Mouse (Mus musculus): ENCODE data around the gene Coro1b. TPM values are rescaled to one million over a fixed set of nuclear protein-coding genes. Genes with fewer than 3 reads are reported as not detected.

The Coro1b gene
- total RNA-seq, 2 experiments from 2014 or later, result 74.6 to 74.8 TPM

DNA sequence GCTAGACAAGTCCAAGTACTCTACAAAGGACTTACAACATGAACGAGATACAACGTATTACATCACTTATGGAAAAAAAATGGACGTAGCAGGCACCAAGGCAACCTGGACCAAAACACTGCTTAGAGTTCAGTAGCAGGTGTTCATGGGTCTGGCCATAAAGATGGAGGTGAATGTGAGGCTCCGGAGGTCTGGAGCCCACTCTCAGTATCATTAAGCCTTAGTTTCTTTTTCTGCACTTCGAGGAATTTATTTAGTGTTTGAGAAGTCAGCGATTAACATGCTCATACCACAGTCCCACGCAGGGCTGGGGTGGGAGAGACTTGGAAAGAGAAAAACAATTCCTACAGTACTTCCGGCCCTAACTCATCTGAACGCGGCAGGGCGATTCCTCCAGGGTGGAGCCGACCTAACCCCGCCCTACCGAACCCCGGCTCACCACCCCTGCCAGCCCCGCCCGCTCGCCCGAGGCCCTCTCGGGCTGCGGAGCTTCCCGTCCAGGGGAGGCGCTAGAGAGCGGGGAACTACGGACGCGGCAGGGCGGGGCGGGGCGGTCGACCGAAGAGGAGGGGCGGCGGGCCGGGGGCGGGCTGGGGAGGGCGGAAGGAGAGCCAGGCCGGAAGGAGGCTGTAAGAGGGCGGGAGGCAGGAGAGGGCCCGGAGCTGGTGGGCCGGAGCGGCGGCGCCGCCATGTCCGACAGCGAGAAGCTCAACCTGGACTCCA lies 43.3 kb downstream of the Coro1b start, which contains the start of gene Ppp1ca:
TSS of gene Ppp1ca (plus strand) at position 538 of the 723 bp plus-strand sequence.
- DNase-seq, result peak; percentile 99

DNA sequence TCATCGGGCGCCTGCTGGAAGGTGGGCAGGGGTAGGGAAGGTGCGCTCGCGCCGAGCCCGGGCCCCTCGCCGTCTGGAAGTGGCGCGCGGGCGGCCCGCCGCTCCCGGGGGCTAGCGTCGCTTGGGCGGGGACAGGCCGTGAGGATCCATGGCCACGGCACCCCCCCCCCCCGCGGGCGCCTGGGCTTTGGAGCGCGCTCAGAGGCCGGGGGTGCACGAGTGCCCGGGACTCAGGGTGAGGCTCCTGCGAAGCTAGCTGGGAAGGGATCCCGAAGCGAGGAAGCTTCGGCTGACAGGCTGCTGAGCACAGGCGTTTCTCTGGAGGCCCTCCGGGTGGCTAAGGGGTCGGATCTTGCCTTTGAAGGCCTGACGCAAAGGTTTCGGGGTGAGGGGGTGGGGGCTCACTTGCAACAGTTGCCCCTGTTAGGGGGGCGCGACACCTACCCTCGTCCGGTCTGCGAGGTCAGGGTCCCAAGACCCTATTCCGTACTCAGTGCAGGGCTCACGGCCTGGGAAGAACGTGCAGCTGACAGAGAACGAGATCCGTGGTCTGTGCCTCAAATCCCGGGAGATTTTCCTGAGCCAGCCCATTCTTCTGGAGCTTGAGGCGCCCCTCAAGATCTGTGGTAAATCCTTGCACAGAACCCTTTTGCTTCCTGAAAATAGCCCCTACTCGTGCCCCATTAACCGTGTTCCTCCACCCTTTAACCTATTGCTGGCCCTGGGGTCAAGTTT lies 44.0 kb downstream of the Coro1b start:
- DNase-seq, result no peak

DNA sequence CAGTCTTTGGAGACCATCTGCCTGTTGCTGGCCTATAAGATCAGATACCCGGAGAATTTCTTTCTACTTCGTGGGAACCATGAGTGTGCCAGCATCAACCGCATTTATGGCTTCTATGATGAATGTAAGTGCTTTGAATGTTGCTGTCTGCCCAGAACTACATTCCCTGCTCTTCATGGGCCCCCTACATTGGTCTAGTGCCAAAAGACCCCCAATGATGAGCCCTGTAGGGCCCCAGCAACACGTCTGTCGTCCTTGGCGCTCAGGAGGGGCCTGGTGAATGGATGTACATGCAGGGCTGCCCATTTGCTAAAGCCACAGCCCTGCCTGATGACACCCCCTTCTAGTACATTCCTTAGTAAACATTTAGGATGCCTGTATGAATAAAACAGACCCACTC lies 44.7 kb downstream of the Coro1b start:
- DNase-seq, result no peak

DNA sequence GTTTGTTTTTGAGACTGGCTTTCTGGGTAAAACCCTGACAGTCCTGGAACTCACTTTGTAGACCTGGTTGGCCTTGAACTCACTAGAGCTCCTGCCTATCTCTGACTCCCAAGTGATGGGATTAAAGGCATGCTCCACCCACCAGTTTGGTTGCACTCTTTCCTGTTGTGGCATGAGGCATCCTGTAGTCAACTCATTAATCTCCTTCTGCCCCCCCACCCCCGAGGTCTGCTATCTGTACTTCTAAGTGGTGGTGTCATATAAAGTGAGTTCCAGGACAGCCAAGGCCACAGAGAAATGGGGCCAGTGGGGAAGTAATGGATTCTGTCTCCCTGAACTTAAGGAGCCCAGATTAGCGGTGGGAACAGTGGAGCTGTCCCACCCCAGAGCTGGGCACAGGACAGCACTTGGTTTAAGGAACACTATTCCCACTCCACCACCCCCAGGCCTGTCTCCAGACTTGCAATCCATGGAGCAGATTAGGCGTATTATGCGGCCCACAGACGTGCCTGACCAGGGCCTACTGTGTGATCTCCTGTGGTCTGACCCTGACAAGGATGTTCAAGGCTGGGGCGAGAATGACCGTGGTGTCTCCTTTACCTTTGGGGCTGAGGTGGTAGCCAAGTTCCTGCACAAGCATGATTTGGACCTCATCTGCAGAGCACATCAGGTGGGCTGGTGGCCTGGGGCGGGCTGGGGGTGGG lies 45.8 kb downstream of the Coro1b start:
- DNase-seq, result no peak

DNA sequence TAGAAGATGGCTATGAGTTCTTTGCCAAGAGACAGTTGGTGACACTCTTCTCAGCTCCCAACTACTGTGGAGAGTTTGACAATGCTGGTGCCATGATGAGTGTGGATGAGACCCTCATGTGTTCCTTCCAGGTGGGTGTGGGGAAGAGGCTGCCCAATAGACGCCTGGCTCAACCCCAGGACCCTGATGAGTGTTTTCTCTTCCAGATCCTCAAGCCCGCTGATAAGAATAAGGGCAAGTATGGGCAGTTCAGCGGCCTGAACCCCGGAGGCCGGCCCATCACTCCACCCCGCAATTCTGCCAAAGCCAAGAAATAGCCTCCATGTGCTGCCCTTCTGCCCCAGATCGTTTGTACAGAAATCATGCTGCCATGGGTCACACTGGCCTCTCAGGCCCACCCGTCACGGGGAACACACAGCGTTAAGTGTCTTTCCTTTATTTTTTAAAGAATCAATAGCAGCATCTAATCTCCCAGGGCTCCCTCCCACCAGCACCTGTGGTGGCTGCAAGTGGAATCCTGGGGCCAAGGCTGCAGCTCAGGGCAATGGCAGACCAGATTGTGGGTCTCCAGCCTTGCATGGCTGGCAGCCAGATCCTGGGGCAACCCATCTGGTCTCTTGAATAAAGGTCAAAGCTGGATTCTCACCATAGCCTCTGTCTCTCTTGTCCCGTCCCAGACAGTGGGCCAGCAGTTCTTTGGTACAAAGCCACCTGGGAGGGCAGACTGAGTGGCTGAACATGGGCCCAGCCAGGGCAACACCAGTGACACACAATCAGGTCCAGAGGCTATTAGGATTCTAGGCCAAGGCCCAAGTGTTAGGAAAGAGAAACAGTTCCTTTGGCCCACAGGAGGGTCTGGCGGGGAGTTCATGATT lies 46.6 kb downstream of the Coro1b start:
- no peak for DNase-seq

DNA sequence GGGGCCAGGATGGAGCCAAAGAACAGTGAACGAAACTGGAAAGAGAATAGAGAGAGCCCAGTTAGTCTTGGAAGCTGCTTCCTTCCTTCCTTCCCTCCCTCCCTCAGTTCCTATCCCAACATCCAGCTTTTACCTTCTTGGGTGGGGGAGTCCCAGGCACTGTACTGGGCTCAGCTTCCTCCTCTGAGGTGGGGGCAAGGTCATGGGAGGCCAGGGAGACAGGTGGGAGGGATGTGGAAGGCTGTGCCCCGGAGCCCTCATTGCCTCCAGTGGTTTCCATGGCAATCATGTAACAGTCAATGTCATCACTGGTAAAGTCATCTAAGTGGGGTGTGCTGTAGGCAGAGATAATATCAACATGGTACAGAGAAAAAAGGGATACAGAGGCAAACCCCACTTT lies 47.6 kb downstream of the Coro1b start:
- DNase-seq, result no peak

DNA sequence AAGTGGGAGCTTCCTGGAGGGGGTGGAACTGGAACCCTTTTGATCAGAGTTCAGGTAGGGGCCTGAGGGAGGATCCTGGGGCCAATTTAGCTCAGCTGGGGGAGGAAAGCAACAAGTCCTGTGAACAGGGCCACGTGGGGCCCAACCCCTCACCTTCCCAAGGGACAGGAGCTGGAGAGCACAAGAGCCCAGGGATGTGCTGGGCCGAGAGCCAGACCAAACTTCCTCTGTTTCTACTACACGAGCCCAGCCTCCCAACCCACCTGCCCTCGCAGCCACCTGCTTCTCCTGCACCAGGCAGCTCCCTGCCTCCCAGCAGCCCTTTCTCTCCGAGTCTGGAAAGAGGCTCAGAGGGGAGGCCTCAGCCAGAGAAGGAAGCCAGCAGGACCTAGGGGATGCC lies 48.1 kb downstream of the Coro1b start:
- DNase-seq, result no peak

DNA sequence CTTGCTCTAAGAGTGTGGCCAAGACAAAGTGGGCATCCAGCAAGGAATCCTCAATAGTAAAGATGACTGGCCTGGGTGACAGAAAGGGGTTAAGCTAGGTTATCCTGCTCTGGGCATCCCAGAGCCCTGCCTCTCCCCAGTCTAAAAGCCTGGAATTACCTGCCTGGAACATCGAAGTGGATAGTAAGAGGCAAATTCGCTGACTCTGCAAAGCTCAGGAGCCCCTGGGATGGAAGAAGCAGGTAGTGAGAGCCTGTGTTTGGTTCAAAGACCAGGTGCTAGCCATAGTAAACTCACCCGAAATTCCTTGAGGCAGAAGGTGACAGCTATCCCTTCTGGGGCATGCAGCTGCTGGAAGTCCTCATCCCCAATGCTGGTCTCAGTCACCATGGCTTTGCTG lies 48.8 kb downstream of the Coro1b start:
- no peak for DNase-seq

DNA sequence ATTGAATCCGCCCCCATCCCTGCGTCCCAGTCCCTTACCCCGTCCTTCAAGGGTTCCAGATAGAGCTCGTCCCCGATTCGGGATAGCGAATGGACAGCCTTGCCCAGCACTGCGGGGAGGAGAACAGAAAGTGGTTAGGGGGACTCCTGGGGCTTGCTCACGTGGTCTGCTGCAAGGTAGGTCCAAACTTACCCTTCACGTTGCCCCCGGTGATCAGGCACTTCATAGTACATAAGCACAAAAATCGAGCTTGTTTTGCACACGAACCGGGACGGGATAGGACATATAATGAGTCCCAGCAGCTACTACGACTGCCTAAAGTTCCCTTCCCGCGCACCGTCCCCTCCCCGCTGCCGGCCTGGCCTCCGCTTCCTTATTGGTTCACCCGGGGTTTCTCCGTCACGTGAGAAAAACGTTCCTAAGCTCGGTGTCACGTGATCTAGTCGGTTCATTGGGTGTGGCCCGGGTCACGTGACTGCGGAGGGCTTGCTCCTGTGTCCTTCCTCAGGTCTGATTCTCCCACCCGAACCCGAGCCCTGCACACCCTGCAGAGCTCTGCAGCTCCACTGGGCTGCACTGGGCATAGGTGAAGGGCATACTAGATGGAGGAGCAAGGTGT lies 53.0 kb downstream of the Coro1b start, which contains the start of gene Rad9a:
TSS of gene Rad9a (minus strand) at position 372 of the 619 bp plus-strand sequence.
- peak; percentile 95 for DNase-seq

DNA sequence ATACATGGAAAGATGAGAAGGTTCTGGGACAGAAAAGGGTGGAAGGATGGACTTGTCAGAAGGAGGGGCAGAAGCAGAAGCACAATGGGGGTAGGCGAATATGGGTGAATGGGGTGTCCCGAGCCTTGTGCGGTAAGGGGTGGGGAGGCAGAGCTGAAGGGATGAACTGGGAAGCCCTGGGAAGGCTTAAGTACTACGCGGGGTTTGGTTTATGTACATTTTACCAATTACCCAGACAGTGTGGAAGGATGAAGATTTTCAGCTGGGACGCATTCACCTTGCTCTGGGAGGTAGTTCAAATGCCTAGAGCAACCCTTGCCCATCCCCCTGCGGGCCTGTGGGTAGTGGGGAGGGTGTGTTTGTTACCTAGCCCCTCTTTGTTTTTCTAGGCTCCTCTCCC lies 53.7 kb downstream of the Coro1b start:
- no peak for DNase-seq

DNA sequence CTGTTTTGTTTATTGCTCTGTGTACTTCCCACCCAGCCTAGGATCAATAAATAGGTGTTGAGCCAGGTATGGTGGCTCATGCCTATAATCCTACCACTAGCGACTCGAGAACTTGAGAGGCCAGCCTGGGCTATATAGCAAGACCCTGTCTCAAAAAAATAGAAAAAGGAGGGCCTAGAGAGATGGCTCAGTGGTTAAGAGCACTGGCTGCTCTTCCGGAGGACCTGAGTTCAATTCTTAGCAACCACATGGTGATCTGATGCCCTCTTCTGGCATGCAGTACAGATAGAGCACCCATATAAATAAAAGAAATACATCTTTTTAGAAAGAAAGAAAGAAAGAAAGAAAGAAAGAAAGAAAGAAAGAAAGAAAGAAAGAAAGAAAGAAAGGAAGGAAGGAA lies 54.7 kb downstream of the Coro1b start:
- DNase-seq, result no peak

Other genes starting within 250 kb of the Coro1b start
- 10 to 100 TPM; 19.2 to 22.9 TPM for gene Tcirg1, start 241.5 kb upstream of the Coro1b start, total RNA-seq (2021)
- 100 to 1,000 TPM; 290 to 307 TPM for gene Ndufs8, start 235.8 kb upstream of the Coro1b start, total RNA-seq (2021)
- gene Aldh3b1, start 218.8 kb upstream of the Coro1b start, total RNA-seq (2021), result 1 to 10 TPM; 1.6 to 1.9 TPM
- gene Unc93b1, start 213.4 kb upstream of the Coro1b start, total RNA-seq (2021), result 10 to 100 TPM; 15.1 to 15.4 TPM
- gene Aldh3b3, start 190.0 kb upstream of the Coro1b start, total RNA-seq (2021), result under 1 TPM; 0.17 to 0.18 TPM
- under 1 TPM; 0.12 to 0.32 TPM for gene Aldh3b2, start 176.3 kb upstream of the Coro1b start, total RNA-seq (2021)
- gene Acy3, start 162.0 kb upstream of the Coro1b start, total RNA-seq (2021), result 10 to 100 TPM; 10.6 to 12.0 TPM
- not detected for gene Tbx10, start 155.9 kb upstream of the Coro1b start, total RNA-seq (2021)
- gene Nudt8, start 148.0 kb upstream of the Coro1b start, total RNA-seq (2021), result 10 to 100 TPM; 56.6 to 63.2 TPM
- gene Gm49405, start 148.0 kb upstream of the Coro1b start, total RNA-seq (2021), result 1 to 10 TPM; 1.4 to 2.4 TPM
- 100 to 1,000 TPM; 106 to 120 TPM for gene Doc2g, start 145.3 kb upstream of the Coro1b start, total RNA-seq (2021)
- 100 to 1,000 TPM; 774 to 835 TPM for gene Ndufv1, start 135.8 kb upstream of the Coro1b start, total RNA-seq (2021)
- gene Gstp1, start 110.6 kb upstream of the Coro1b start, total RNA-seq (2021), result 100 to 1,000 TPM; 219 to 261 TPM
- 10 to 100 TPM; 69.7 to 73.5 TPM for gene Gstp2, start 102.6 kb upstream of the Coro1b start, total RNA-seq (2021)
- not detected for gene Gstp3, start 89.0 kb upstream of the Coro1b start, total RNA-seq (2021)
- gene Cabp2, start 67.0 kb upstream of the Coro1b start, total RNA-seq (2021), result not detected
- 10 to 100 TPM; 22.4 to 23.6 TPM for gene Cdk2ap2, start 51.4 kb upstream of the Coro1b start, total RNA-seq (2021)
- gene Pitpnm1, start 48.6 kb upstream of the Coro1b start, total RNA-seq (2021), result 10 to 100 TPM; 41.8 to 42.9 TPM
- gene Aip, start 22.8 kb upstream of the Coro1b start, total RNA-seq (2021), result 10 to 100 TPM; 54.6 to 55.7 TPM
- under 1 TPM in 1 of 2 experiments, not detected in 1; 0.07 TPM for gene Gpr152, start 8.8 kb upstream of the Coro1b start, total RNA-seq (2021)
- gene Cabp4, start 4.6 kb upstream of the Coro1b start, total RNA-seq (2021), result under 1 TPM in 1 of 2 experiments, not detected in 1; 0.18 TPM
- gene Ptprcap, start 5.0 kb downstream of the Coro1b start, total RNA-seq (2021), result 1 to 10 TPM; 2.0 to 2.2 TPM
- 10 to 100 TPM; 26.0 to 26.3 TPM for gene Rps6kb2, start 14.7 kb downstream of the Coro1b start, total RNA-seq (2021)
- 10 to 100 TPM; 46.7 to 49.0 TPM for gene Carns1, start 26.9 kb downstream of the Coro1b start, total RNA-seq (2021)
- 1 to 10 TPM; 2.0 to 2.1 TPM for gene Tbc1d10c, start 42.7 kb downstream of the Coro1b start, total RNA-seq (2021)
- 100 to 1,000 TPM; 481 to 484 TPM for gene Ppp1ca, start 43.4 kb downstream of the Coro1b start, total RNA-seq (2021)
- gene Rad9a, start 53.0 kb downstream of the Coro1b start, total RNA-seq (2021), result 1 to 10 TPM; 8.3 to 8.4 TPM
- gene Clcf1, start 65.6 kb downstream of the Coro1b start, total RNA-seq (2021), result 1 to 10 TPM; 2.1 to 2.7 TPM
- not detected for gene AC109138.7, start 65.7 kb downstream of the Coro1b start, total RNA-seq (2021)
- 10 to 100 TPM; 11.0 to 11.2 TPM for gene Pold4, start 83.3 kb downstream of the Coro1b start, total RNA-seq (2021)
- 1 to 10 TPM; 8.4 to 9.0 TPM for gene Ssh3, start 120.6 kb downstream of the Coro1b start, total RNA-seq (2021)
- 1 to 10 TPM; 1.1 to 1.3 TPM for gene Ankrd13d, start 134.5 kb downstream of the Coro1b start, total RNA-seq (2021)
- gene Grk2, start 157.6 kb downstream of the Coro1b start, total RNA-seq (2021), result 10 to 100 TPM; 46.2 to 54.0 TPM
- gene Kdm2a, start 249.7 kb downstream of the Coro1b start, total RNA-seq (2021), result 10 to 100 TPM; 57.1 to 59.1 TPM